Mouse (Mus musculus) kidney, embryonic 14.5 days (tissue): ENCODE measurements at regions not wholly inside any gene's neighbourhood (a gene's known extent, or its start where the extent isn't known, plus 50 kb on each side); places are given as distances from the start of the nearest gene placed in this dataset.
A peak's percentile ranks its signal among the peaks of the same experiment; 100 is the strongest.
"Not testable (repeated sequence)": the region's sequence is repeated elsewhere in the genome, so short reads cannot be mapped to it uniquely, and the experiment has no call there.

ENCODE experiments used
- ATAC-seq: fragments of 200-750 bp; cut with Nextera tagmentation; 2 replicates; pipeline ENCODE4 v1.8.0; 2017; ENCODE audit warnings: moderate number of reproducible peaks, mild to moderate bottlenecking, moderate TSS enrichment, moderate library complexity; ENCODE audit not compliant: low FRiP score, low TSS enrichment
- H3K27ac ChIP-seq: fragments of 300-500 bp; sonication (generic); 2 replicates; pipeline ENCODE4 v1.5.1; 2014; ENCODE audit warnings: low read depth, mild to moderate bottlenecking, low read length, moderate library complexity, mixed read lengths
- H3K27me3 ChIP-seq: fragments of 300-500 bp; sonication (generic); 2 replicates; pipeline ENCODE4 v1.6.1; 2014; ENCODE audit warnings: mild to moderate bottlenecking, low read length; ENCODE audit not compliant: control insufficient read depth, insufficient read depth
- H3K36me3 ChIP-seq: fragments of 300-500 bp; sonication (generic); 2 replicates; pipeline ENCODE4 v1.6.1; 2014; ENCODE audit warnings: low read length, mixed read lengths; ENCODE audit not compliant: control insufficient read depth, insufficient read depth
- H3K4me1 ChIP-seq: fragments of 300-500 bp; sonication (generic); 2 replicates; pipeline ENCODE4 v1.6.1; 2014; ENCODE audit warnings: low read length, mixed read lengths; ENCODE audit not compliant: control insufficient read depth, insufficient read depth
- H3K4me2 ChIP-seq: fragments of 300-500 bp; sonication (generic); replicated peaks from 2 replicates; pipeline ENCODE4 v1.6.1; 2014; ENCODE audit warnings: low read depth, mild to moderate bottlenecking, low read length
- H3K4me3 ChIP-seq: fragments of 300-500 bp; sonication (generic); 2 replicates; pipeline ENCODE4 v1.5.1; 2014; ENCODE audit warnings: mild to moderate bottlenecking, low read length
- H3K9ac ChIP-seq: fragments of 300-500 bp; sonication (generic); 2 replicates; pipeline ENCODE4 v1.6.1; 2014; ENCODE audit warnings: low read depth, mild to moderate bottlenecking, low read length, moderate library complexity
- H3K9me3 ChIP-seq: fragments of 300-500 bp; sonication (generic); 2 replicates; pipeline ENCODE4 v1.6.1; 2016; ENCODE audit warnings: low read length; ENCODE audit not compliant: control insufficient read depth
- WGBS: fragments of 180-500 bp; shearing (Covaris S2); extraction: QIAGEN DNeasy Blood & Tissue Kit; methylation state at CpG from one replicate; pipeline ENCODE4 v1.1.7; 2014; 5-methylcytosine and 5-hydroxymethylcytosine counted together

- 89% methylated on average over 10 of the region's 10 CpGs for WGBS
- no peak overlapping the region for H3K4me3 ChIP-seq
These were observed 1402.4 kb upstream of the 1700008P02Rik start for GRCm38 (mm10) chr3:8022654-8023053.

DNA sequence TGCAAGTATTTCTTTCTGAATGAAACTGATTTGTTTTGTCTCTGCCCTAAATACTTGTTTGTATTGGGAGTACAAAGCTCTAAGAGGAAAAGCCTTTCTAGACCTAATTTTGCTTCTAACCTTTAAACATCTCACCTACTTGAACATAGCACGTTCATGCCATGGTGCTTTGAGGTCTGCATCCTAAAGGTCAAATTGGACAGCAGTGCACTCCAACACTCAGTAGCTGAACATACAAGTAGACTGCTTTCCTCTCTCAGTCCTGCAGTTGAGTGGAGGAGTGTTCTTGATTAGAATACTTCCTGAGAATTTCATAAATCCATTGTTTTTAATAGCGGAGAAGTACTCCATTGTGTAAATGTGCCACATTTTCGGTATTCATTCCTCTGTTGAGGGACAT, 1397.2 kb upstream of the 1700008P02Rik start:
- Histone ChIP-seq H3K9ac (no peak overlapping the region), H3K4me2 (no peak overlapping the region), H3K4me1 (no peaks in the 10 kb centered on the region), H3K36me3 (no peaks in the 10 kb centered on the region), H3K9me3 (peaks cover 4% of the 10 kb centered on the region), H3K4me3 (no peak overlapping the region), H3K27me3 (no peaks in the 10 kb centered on the region), H3K27ac (no peak overlapping the region)
- no peak for ATAC-seq
- WGBS = 86% methylated on average over 3 of the region's 3 CpGs

More at GRCm38 (mm10) chr3:8022654-8023053, 1402.4 kb upstream of the 1700008P02Rik start:
- no peaks in the 10 kb centered on the region for H3K27me3 ChIP-seq
- H3K4me1 ChIP-seq = no peaks in the 10 kb centered on the region
- no peak overlapping the region for H3K27ac ChIP-seq
- peaks cover 4% of the 10 kb centered on the region for H3K9me3 ChIP-seq
- H3K4me2 ChIP-seq = no peak overlapping the region
- no peak for ATAC-seq
- no peaks in the 10 kb centered on the region for H3K36me3 ChIP-seq
- H3K9ac ChIP-seq = no peak overlapping the region

DNA sequence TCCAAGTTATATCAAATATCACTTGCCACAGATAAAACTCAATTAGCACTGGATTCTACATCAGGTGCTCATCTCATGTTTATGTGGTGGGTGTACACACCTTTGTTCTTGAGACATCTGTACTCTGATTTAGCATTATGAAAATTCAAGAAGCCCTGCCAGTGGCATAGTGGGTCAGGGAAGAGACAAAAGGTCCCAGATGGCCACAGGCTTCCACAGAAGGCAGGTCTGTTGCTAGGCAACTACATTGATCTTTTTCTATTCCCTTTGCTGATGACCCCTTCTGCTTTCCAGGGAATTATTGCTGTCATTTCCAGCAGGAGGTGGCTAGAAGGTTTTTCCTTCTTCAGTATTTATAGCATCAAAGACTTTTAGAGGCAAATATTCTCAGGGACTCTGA, 1396.7 kb upstream of the 1700008P02Rik start:
- H3K4me2 ChIP-seq = no peak overlapping the region
- H3K27ac ChIP-seq = no peak overlapping the region
- peaks cover 4% of the 10 kb centered on the region for H3K9me3 ChIP-seq
- no peak overlapping the region for H3K4me3 ChIP-seq
- H3K36me3 ChIP-seq = no peaks in the 10 kb centered on the region
- H3K4me1 ChIP-seq = no peaks in the 10 kb centered on the region
- ATAC-seq = no peak
- H3K27me3 ChIP-seq = no peaks in the 10 kb centered on the region
- H3K9ac ChIP-seq = no peak overlapping the region

- Histone ChIP-seq H3K9me3 (no peaks in the 10 kb centered on the region), H3K36me3 (no peaks in the 10 kb centered on the region), H3K4me2 (no peak overlapping the region), H3K9ac (no peak overlapping the region), H3K27ac (no peak overlapping the region), H3K4me3 (no peak overlapping the region), H3K27me3 (no peaks in the 10 kb centered on the region), H3K4me1 (no peaks in the 10 kb centered on the region)
- 78% methylated on average over 4 of the region's 4 CpGs for whole genome bisulfite sequencing
- ATAC-seq = no peak
These were observed 1389.7 kb upstream of the 1700008P02Rik start for GRCm38 (mm10) chr3:8009966-8010365.

- no peak overlapping the region for H3K27ac ChIP-seq
- H3K4me1 ChIP-seq = no peaks in the 10 kb centered on the region
- no peaks in the 10 kb centered on the region for H3K9me3 ChIP-seq
- no peaks in the 10 kb centered on the region for H3K27me3 ChIP-seq
- ATAC-seq = peak; percentile 94; the same call in 1 of the 2 replicates
- no peak overlapping the region for H3K9ac ChIP-seq
- WGBS = 58% methylated on average over 10 of the region's 10 CpGs
- H3K36me3 ChIP-seq = no peaks in the 10 kb centered on the region
- no peak overlapping the region for H3K4me3 ChIP-seq
- no peak overlapping the region for H3K4me2 ChIP-seq
These were observed 1386.6 kb upstream of the 1700008P02Rik start for GRCm38 (mm10) chr3:8006708-8007395.

DNA sequence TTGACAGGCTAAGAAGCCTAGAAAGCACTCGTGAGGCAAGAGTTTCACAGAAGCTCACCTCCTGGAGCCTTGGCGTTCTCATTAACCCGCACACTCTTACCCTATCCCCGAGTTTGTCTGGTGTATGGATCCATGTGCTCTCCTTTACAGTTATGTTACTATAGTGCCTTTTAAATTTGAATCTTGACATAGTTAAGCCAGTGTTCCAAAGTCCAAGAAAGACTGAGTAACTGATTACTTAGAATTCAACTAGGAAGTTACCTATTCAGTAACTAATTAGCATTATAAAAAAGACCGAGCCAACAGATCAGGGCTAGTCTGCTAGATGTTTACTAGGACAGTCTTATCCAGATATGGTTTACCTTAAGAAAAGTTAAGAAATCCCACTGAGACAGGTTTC, 1386.0 kb upstream of the 1700008P02Rik start:
- WGBS = 67% methylated on average over 5 of the region's 5 CpGs
- ATAC-seq = peak; percentile 84; the same call in 1 of the 2 replicates
- Histone ChIP-seq H3K27me3 (no peaks in the 10 kb centered on the region), H3K36me3 (no peaks in the 10 kb centered on the region), H3K9ac (no peak overlapping the region), H3K4me2 (no peak overlapping the region), H3K4me3 (no peak overlapping the region), H3K4me1 (no peaks in the 10 kb centered on the region), H3K9me3 (no peaks in the 10 kb centered on the region), H3K27ac (no peak overlapping the region)

GRCm38 (mm10) chr3:8005684-8006083, 1385.4 kb upstream of the 1700008P02Rik start:
- not testable (repeated sequence) for H3K9ac ChIP-seq, H3K27me3 ChIP-seq, H3K4me2 ChIP-seq, H3K27ac ChIP-seq, H3K9me3 ChIP-seq, H3K4me1 ChIP-seq, H3K4me3 ChIP-seq, H3K36me3 ChIP-seq, ATAC-seq
- 80% methylated on average over 2 of the region's 2 CpGs for WGBS

DNA sequence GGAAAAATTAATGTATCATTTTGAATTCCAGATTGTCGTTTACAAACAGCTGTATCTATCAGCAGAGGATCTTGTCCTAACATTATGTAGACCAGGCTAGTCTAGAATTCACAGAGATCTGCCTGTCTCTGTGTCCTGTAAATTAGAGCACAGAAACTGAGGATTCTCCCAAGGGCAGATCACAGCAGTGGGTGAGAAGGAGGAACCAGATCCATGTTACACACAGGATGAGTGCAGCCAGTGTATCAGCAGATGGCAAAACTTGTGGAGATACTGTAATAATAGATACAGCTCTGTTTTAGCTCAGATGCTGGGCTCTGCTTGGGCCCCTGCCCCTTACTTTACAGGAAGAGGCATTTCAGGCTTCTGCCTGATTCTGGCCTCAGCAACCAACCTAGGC, 1384.0 kb upstream of the 1700008P02Rik start:
- no peak for ATAC-seq
- H3K27ac ChIP-seq = no peak overlapping the region
- H3K9ac ChIP-seq = no peak overlapping the region
- no peak overlapping the region for H3K4me2 ChIP-seq
- H3K9me3 ChIP-seq = no peaks in the 10 kb centered on the region
- no peaks in the 10 kb centered on the region for H3K4me1 ChIP-seq
- no peaks in the 10 kb centered on the region for H3K36me3 ChIP-seq
- H3K27me3 ChIP-seq = no peaks in the 10 kb centered on the region
- H3K4me3 ChIP-seq = no peak overlapping the region
- WGBS = 90% methylated on average over 1 of the region's 1 CpGs

DNA sequence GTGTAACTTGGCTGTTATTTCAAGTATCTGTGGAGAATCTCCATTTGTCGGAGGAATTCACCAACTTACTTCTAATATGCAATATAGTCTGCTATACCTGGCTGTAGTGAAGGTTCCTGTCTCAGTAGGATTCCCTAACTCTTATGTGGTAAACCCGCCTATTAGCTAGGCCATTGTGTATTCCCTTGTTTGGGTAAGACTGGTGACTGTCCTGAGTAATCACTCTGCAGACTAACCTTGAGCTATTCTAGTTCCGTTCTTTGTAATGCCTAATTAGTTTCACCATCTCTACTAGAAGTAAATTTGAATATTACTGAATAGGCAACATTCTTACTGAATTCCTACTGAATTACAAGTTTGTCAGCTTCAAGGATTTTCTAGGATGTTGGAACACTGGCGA, 1380.8 kb upstream of the 1700008P02Rik start:
- no peak overlapping the region for H3K4me2 ChIP-seq
- 96% methylated on average over 4 of the region's 4 CpGs for WGBS
- no peaks in the 10 kb centered on the region for H3K4me1 ChIP-seq
- ATAC-seq = no peak
- H3K27ac ChIP-seq = no peak overlapping the region
- H3K27me3 ChIP-seq = no peaks in the 10 kb centered on the region
- H3K9me3 ChIP-seq = no peaks in the 10 kb centered on the region
- no peak overlapping the region for H3K9ac ChIP-seq
- H3K4me3 ChIP-seq = no peak overlapping the region
- H3K36me3 ChIP-seq = no peaks in the 10 kb centered on the region
